Mouse (Mus musculus) lung, postnatal 0 days (tissue): ENCODE data around the gene Gm20219.

Experiments used
- CTCF ChIP-seq: IDR thresholded peaks from 2 replicates; pipeline ENCODE4 v1.5.1; 2016; ENCODE audit warnings: antibody characterized with exemption, mild to moderate bottlenecking
- EP300 ChIP-seq: IDR thresholded peaks from 2 replicates; pipeline ENCODE4 v1.6.1; 2016; ENCODE audit warnings: antibody characterized with exemption, mild to moderate bottlenecking, control low read depth

GRCm38 (mm10) chr17:56543684-56544224, 10.4 kb downstream of the Gm20219 start:
- peak; percentile 20; the same call in 1 of the 2 replicates for TF ChIP-seq CTCF
- TF ChIP-seq EP300: no peak
